Mouse (Mus musculus) CH12.LX (cell line): ENCODE results near the gene Trip4. TPM values are rescaled to one million over a fixed set of nuclear protein-coding genes. Genes with fewer than 3 reads are reported as not detected.

ENCODE experiments used
- DNase-seq: peaks from one replicate; pipeline ENCODE4 v3.0.0-alpha.2; 2013; ENCODE audit errors: extremely low read depth
- H3K27ac ChIP-seq: 2 replicates; pipeline ENCODE4 v1.5.1; 2012; ENCODE audit warnings: low read depth, mild to moderate bottlenecking, control low read depth, moderate library complexity; ENCODE audit not compliant: insufficient read depth
- H3K27me3 ChIP-seq: replicated peaks from 2 replicates; pipeline ENCODE3; 2012; ENCODE audit warnings: inconsistent platforms
- H3K36me3 ChIP-seq, 2 experiments: replicated peaks in 1 of 2; 2 replicates each; pipeline versions ENCODE3 to v1.6.1; 2012; ENCODE audit warnings: inconsistent platforms in 1 of 2, low read length in 1 of 2, mild to moderate bottlenecking in 1 of 2, mixed read lengths in 1 of 2, moderate library complexity in 1 of 2; ENCODE audit not compliant: control insufficient read depth in 1 of 2, insufficient read depth in 1 of 2
- H3K4me1 ChIP-seq, 2 experiments: 2 replicates each; pipeline ENCODE4 v1.6.1; 2012; ENCODE audit warnings: inconsistent platforms in 1 of 2, moderate library complexity in 1 of 2; ENCODE audit not compliant: insufficient read depth in 2 of 2, control insufficient read depth in 1 of 2
- H3K4me2 ChIP-seq: 2 replicates; pipeline ENCODE4 v1.6.1; 2012; ENCODE audit warnings: low read depth, mild to moderate bottlenecking, control low read depth; ENCODE audit not compliant: poor library complexity, insufficient read depth, severe bottlenecking
- H3K4me3 ChIP-seq, 3 experiments: fragments of 150-350 bp in 1 of 3; sonication (generic) in 1 of 3; replicated peaks in 1 of 3; 2 replicates each; pipeline versions ENCODE3 to v1.5.1; 2011 to 2012; ENCODE audit warnings: low read depth in 2 of 3, low read length in 2 of 3, mild to moderate bottlenecking in 2 of 3, moderate library complexity in 2 of 3, control low read depth in 1 of 3, improper control_type of control experiment in 1 of 3, inconsistent platforms in 1 of 3, mixed read lengths in 1 of 3; ENCODE audit not compliant: poor library complexity in 1 of 3
- H3K79me2 ChIP-seq: replicated peaks from 2 replicates; pipeline ENCODE4 v1.6.1; 2012; ENCODE audit warnings: mild to moderate bottlenecking, moderate library complexity; ENCODE audit not compliant: control insufficient read depth, poor library complexity, insufficient read depth, severe bottlenecking; ENCODE audit errors: extremely low read depth
- H3K9ac ChIP-seq: 2 replicates; pipeline ENCODE4 v1.6.1; 2012; ENCODE audit warnings: low read depth, mild to moderate bottlenecking, control low read depth, moderate library complexity; ENCODE audit not compliant: insufficient read depth
- H3K9me3 ChIP-seq: replicated peaks from 2 replicates; pipeline ENCODE3; 2012; ENCODE audit warnings: low read length, inconsistent platforms, mixed read lengths
- BHLHE40 ChIP-seq: IDR thresholded peaks from 2 replicates; pipeline ENCODE4 v1.6.1; 2011; ENCODE audit warnings: mild to moderate bottlenecking, low read depth, low read length, improper control_type of control experiment
- CHD1 ChIP-seq: IDR thresholded peaks from 2 replicates; pipeline ENCODE4 v1.6.1; 2012; ENCODE audit warnings: low read depth, low read length, improper control_type of control experiment, inconsistent platforms
- ETS1 ChIP-seq: conservative IDR thresholded peaks from 2 replicates; pipeline ENCODE4 v1.6.1; 2012; ENCODE audit warnings: low read depth, mild to moderate bottlenecking, inconsistent platforms, low read length, improper control_type of control experiment, moderate library complexity
- JUN ChIP-seq: IDR thresholded peaks from 2 replicates; pipeline ENCODE4 v1.6.1; 2011; ENCODE audit warnings: low read depth, mild to moderate bottlenecking, low read length, improper control_type of control experiment, moderate library complexity; ENCODE audit not compliant: insufficient read depth
- JUND ChIP-seq: conservative IDR thresholded peaks from 2 replicates; pipeline ENCODE4 v1.6.1; 2011; ENCODE audit warnings: low read depth, low read length, improper control_type of control experiment
- KAT2A ChIP-seq: IDR thresholded peaks from 2 replicates; pipeline ENCODE4 v1.6.1; 2012; ENCODE audit warnings: low read length, improper control_type of control experiment, inconsistent platforms; ENCODE audit not compliant: insufficient replicate concordance
- MAFK ChIP-seq: IDR thresholded peaks from 2 replicates; pipeline ENCODE4 v1.6.1; 2011; ENCODE audit warnings: low read length, improper control_type of control experiment; ENCODE audit not compliant: insufficient replicate concordance
- MEF2A ChIP-seq: IDR thresholded peaks from 2 replicates; pipeline ENCODE4 v1.6.1; 2014; ENCODE audit warnings: low read depth, mild to moderate bottlenecking, inconsistent platforms, low read length, improper control_type of control experiment, borderline replicate concordance
- NRF1 ChIP-seq: IDR thresholded peaks from 2 replicates; pipeline ENCODE4 v1.6.1; 2014; ENCODE audit warnings: low read depth, mild to moderate bottlenecking, inconsistent platforms, low read length, improper control_type of control experiment, moderate library complexity
- PAX5 ChIP-seq: IDR thresholded peaks from 2 replicates; pipeline ENCODE4 v1.6.1; 2012; ENCODE audit warnings: low read length, inconsistent platforms, mixed read lengths
- POLR2AphosphoS2 ChIP-seq: IDR thresholded peaks from 2 replicates; pipeline ENCODE4 v1.6.1; 2011; ENCODE audit warnings: low read depth, low read length, improper control_type of control experiment
- RAD21 ChIP-seq: IDR thresholded peaks from 2 replicates; pipeline ENCODE4 v1.6.1; 2011; ENCODE audit warnings: low read depth, mild to moderate bottlenecking, low read length, improper control_type of control experiment, moderate library complexity
- SMC3 ChIP-seq: IDR thresholded peaks from 2 replicates; pipeline ENCODE4 v1.6.1; 2011; ENCODE audit warnings: low read depth, low read length, improper control_type of control experiment
- TBP ChIP-seq: conservative IDR thresholded peaks from 2 replicates; pipeline ENCODE4 v1.6.1; 2011; ENCODE audit warnings: low read depth, low read length, improper control_type of control experiment
- TCF12 ChIP-seq: IDR thresholded peaks from 2 replicates; pipeline ENCODE4 v1.6.1; 2014; ENCODE audit warnings: low read depth, mild to moderate bottlenecking, inconsistent platforms, low read length, improper control_type of control experiment
- USF2 ChIP-seq: conservative IDR thresholded peaks from 2 replicates; pipeline ENCODE4 v1.6.1; 2011; ENCODE audit warnings: low read depth, low read length, improper control_type of control experiment
- ZKSCAN1 ChIP-seq: IDR thresholded peaks from 2 replicates; pipeline ENCODE4 v1.6.1; 2012; ENCODE audit warnings: low read depth, inconsistent platforms, low read length, improper control_type of control experiment, borderline replicate concordance
- ZMIZ1 ChIP-seq: IDR thresholded peaks from 2 replicates; pipeline ENCODE4 v1.6.1; 2012; ENCODE audit warnings: low read depth, mild to moderate bottlenecking, inconsistent platforms, low read length, improper control_type of control experiment
- dilution Hi-C: fragments of 300-500 bp; cut with MboI; formaldehyde crosslinking; loops from 2 replicates; pipeline ENCODE4 v1.14.3; 2020; ENCODE audit warnings: low sequenced_read_pairs; ENCODE audit not compliant: extremely low pct_unique_long_range_greater_than_20kb, extremely low pct_ligation_motif_present
- in situ Hi-C: fragments of 300-500 bp; cut with MboI; formaldehyde crosslinking; loops from 3 replicates; pipeline ENCODE4 v1.14.3; 2019; ENCODE audit warnings: low sequenced_read_pairs, low pct_ligation_motif_present, low pct_unique_long_range_greater_than_20kb, mixed read lengths
- polyA plus RNA-seq: library from polyadenylated mRNA; unstranded; fragments of >175 nt; gene quantifications from 2 replicates; pipeline ENCODE4 v1.2.1, GENCODE M21; 2012; ENCODE audit warnings: low read depth; ENCODE audit not compliant: insufficient read length
- total RNA-seq, 2 experiments: library from RNA; depleted of rRNA; stranded (reverse); fragments of 300-350 nt in 1 of 2; fragments of >200 nt in 1 of 2; gene quantifications; 2 replicates each; pipeline ENCODE4 v1.2.3; 2012 to 2014

The Trip4 gene
- total and polyA plus RNA-seq, 3 experiments: 12.0 to 15.4 (median 14.4) TPM

GRCm38 (mm10) chr9:65820301-65820700 lies 88.3 kb downstream of the Trip4 start:
- no peak overlapping the region for H3K27ac ChIP-seq
- dilution Hi-C loops: no loop called here
- DNase-seq: no peak

DNA sequence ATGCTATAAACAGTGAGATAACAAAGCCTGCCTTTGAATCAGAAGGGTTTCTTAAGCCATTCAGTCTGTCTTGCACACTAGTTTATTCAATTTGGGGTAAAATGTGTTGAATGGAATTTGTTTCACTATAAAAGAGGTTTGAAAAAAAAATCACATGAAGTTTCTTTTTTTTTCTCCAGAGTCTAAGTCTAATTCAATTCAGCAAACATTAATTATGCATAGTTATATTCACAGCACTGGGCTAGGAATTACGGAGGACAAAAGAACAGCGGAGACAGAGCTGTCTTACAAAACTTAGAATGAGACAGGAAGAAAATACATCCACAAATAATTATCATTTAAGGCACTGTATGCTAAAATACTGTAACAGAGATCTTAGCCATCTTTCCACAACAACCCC lies 90.2 kb downstream of the Trip4 start:
- TF ChIP-seq MAFK: no peak
- no peak for TF ChIP-seq KAT2A
- no peak for TF ChIP-seq MEF2A
- no peak for TF ChIP-seq JUND
- no peak for TF ChIP-seq ZMIZ1
- TF ChIP-seq NRF1: no peak
- no peak for TF ChIP-seq ZKSCAN1
- no peak for TF ChIP-seq BHLHE40
- no peak for TF ChIP-seq POLR2AphosphoS2
- TF ChIP-seq TBP: no peak
- TF ChIP-seq RAD21: no peak
- TF ChIP-seq TCF12: no peak
- TF ChIP-seq PAX5: no peak
- dilution Hi-C loops: no loop called here

More at GRCm38 (mm10) chr9:65820301-65820700, 88.3 kb downstream of the Trip4 start:
- Histone ChIP-seq H3K27me3 (no peaks in the 10 kb centered on the region), H3K4me2 (no peak overlapping the region), H3K9me3 (no peaks in the 10 kb centered on the region), H3K4me3 (no peak overlapping the region), H3K4me1 (peaks cover 5 to 30% of the 10 kb centered on the region in 2 experiments)
- in situ Hi-C loops: no loop called here
- TF ChIP-seq SMC3 (no peak), JUN (no peak), USF2 (no peak), CHD1 (no peak), ETS1 (no peak)
- TF ChIP-seq, all 38 proteins: peak for 0
- Histone ChIP-seq H3K79me2 (peaks cover 40% of the 10 kb centered on the region), H3K36me3 (peaks cover 0 to 13% of the 10 kb centered on the region in 2 experiments), H3K9ac (no peak overlapping the region)

More for the DNA sequence above, 90.2 kb downstream of the Trip4 start:
- Histone ChIP-seq H3K27ac (no peak overlapping the region), H3K79me2 (peaks cover 36% of the 10 kb centered on the region), H3K27me3 (no peaks in the 10 kb centered on the region), H3K9ac (no peak overlapping the region), H3K36me3 (peaks cover 0 to 24% of the 10 kb centered on the region in 2 experiments), H3K9me3 (no peaks in the 10 kb centered on the region), H3K4me3 (no peak overlapping the region), H3K4me2 (no peak overlapping the region), H3K4me1 (peaks cover under 1 to 16% of the 10 kb centered on the region in 2 experiments; a peak in 3 of 4 replicates)
- no peak for DNase-seq
- in situ Hi-C loops: no loop called here
